Mouse (Mus musculus) liver, embryonic 16.5 days (tissue): ENCODE results near the gene Tufm. TPM values are rescaled to one million over a fixed set of nuclear protein-coding genes. Genes with fewer than 3 reads are reported as not detected.

Experiments
- ATAC-seq: fragments of 200-750 bp; cut with Nextera tagmentation; 2 replicates; pipeline ENCODE4 v1.8.0; 2017; ENCODE audit warnings: low read depth, mild to moderate bottlenecking, moderate number of reproducible peaks, moderate library complexity
- H3K27ac ChIP-seq: fragments of 300-500 bp; sonication (generic); 2 replicates; pipeline ENCODE4 v1.5.1; 2014; ENCODE audit warnings: mild to moderate bottlenecking, low read length
- H3K27me3 ChIP-seq: fragments of 300-500 bp; sonication (generic); 2 replicates; pipeline ENCODE4 v1.6.1; 2014; ENCODE audit warnings: low read depth, low read length, mixed read lengths; ENCODE audit not compliant: control insufficient read depth, insufficient read depth
- H3K36me3 ChIP-seq: fragments of 300-500 bp; sonication (generic); 2 replicates; pipeline ENCODE4 v1.6.1; 2014; ENCODE audit warnings: mild to moderate bottlenecking; ENCODE audit not compliant: control insufficient read depth, insufficient read depth
- H3K4me1 ChIP-seq: fragments of 300-500 bp; sonication (generic); 2 replicates; pipeline ENCODE4 v1.6.1; 2014; ENCODE audit warnings: low read depth, low read length, mixed read lengths; ENCODE audit not compliant: control insufficient read depth
- H3K4me2 ChIP-seq: fragments of 300-500 bp; sonication (generic); 2 replicates; pipeline ENCODE4 v1.6.1; 2014; ENCODE audit warnings: low read depth, low read length, mixed read lengths
- H3K4me3 ChIP-seq: fragments of 300-500 bp; sonication (generic); 2 replicates; pipeline ENCODE4 v1.5.1; 2014; ENCODE audit warnings: low read depth, mild to moderate bottlenecking, low read length
- H3K9ac ChIP-seq: fragments of 300-500 bp; sonication (generic); 2 replicates; pipeline ENCODE4 v1.6.1; 2014; ENCODE audit warnings: low read depth, low read length
- H3K9me3 ChIP-seq: fragments of 300-500 bp; sonication (generic); replicated peaks from 2 replicates; pipeline ENCODE4 v1.6.1; 2016; ENCODE audit warnings: low read length; ENCODE audit not compliant: control insufficient read depth
- WGBS: fragments of 180-500 bp; shearing (Covaris S2); extraction: QIAGEN DNeasy Blood & Tissue Kit; methylation state at CpG from one replicate; pipeline ENCODE4 v1.1.7; 2014; ENCODE audit not compliant: insufficient replicate concordance; 5-methylcytosine and 5-hydroxymethylcytosine counted together
- polyA plus RNA-seq: library from polyadenylated mRNA; unstranded; fragments of >200 nt; fragmentation: Nextera tagmentation; extraction: Ambion mirVana; gene quantifications from 2 replicates; pipeline ENCODE4 v1.2.1, GENCODE M21; 2015

The Tufm gene
- polyA plus RNA-seq, 1 experiment from 2014 or later, result 84.0 TPM

DNA sequence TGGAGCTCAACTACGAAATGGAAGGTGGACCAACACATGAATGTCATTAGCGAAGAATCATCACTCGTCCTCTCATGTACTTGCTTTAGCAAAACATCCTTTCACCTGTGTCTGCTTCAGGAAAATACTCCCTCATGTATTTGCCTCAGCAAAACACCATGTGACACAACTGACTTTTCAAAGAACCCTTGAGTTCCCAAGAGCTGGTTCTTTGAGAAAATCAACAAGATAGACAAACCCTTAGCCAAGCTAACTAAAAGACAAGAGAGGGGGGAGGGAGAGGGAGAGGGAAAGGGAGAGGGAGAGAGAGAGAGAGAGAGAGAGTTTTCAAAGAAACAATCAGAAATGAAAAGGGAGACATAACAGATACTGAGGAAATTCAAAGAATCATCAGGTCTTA lies 36.2 kb downstream of the Tufm start:
- no peaks in the 10 kb centered on the region for H3K27me3 ChIP-seq
- 61% methylated on average over 3 of the region's 3 CpGs for WGBS
- H3K9ac ChIP-seq, result no peak overlapping the region
- H3K36me3 ChIP-seq, result no peaks in the 10 kb centered on the region
- ATAC-seq, result no peak
- H3K4me3 ChIP-seq, result no peak overlapping the region
- no peak overlapping the region for H3K27ac ChIP-seq
- no peaks in the 10 kb centered on the region for H3K4me1 ChIP-seq
- no peak overlapping the region for H3K4me2 ChIP-seq
- H3K9me3 ChIP-seq, result no peaks in the 10 kb centered on the region

DNA sequence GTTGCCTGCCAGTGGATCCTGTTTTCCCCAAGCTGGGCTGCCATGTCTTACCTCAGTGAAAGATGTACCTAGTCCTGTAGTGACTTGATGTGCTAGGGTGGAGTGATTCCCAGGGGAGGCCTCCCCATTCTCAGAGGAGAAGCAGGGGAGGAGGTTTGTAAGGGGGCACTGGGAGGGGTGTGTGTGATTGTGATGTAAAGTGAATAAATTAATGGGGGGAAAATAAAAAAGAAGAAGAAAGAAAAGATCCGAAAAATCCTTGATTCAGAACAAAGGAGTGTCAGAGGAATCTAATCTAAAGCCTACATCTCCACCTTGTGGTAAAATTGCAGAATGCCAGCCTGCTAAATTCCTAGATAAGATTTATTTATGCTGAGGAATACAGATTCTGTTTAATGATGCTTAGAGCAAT lies 41.0 kb downstream of the Tufm start:
- H3K9ac ChIP-seq, result no peak overlapping the region
- no peak for ATAC-seq
- WGBS, result 11% methylated on average over 1 of the region's 1 CpGs

DNA sequence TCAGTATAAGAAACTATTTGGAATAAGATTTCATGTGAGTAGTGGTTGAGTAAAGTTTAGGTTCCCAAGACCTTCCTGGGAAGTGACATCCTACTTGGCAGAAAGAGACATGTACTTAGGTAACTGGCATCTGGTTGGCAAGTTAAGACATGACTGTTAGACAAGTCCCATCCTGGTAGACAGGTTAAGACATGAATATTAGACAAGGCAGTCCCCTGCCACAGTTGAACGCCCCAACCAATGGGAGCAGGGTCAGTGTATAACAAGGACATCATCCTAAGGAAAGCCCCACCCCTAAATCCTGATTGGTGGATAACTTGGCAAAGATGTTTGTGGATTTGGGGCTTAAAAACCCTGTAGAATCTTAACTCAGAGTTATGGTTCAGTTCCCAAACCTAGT lies 46.3 kb downstream of the Tufm start:
- H3K9me3 ChIP-seq, result no peaks in the 10 kb centered on the region
- H3K4me1 ChIP-seq, result no peaks in the 10 kb centered on the region
- no peak overlapping the region for H3K4me3 ChIP-seq
- ATAC-seq, result no peak
- no peaks in the 10 kb centered on the region for H3K36me3 ChIP-seq
- H3K9ac ChIP-seq, result no peak overlapping the region
- no peak overlapping the region for H3K27ac ChIP-seq
- H3K4me2 ChIP-seq, result no peak overlapping the region
- peaks cover 16% of the 10 kb centered on the region for H3K27me3 ChIP-seq
- 72% methylated on average over 1 of the region's 1 CpGs for WGBS

More for the DNA sequence above, 41.0 kb downstream of the Tufm start:
- H3K36me3 ChIP-seq, result no peaks in the 10 kb centered on the region
- no peak overlapping the region for H3K4me3 ChIP-seq
- H3K27ac ChIP-seq, result no peak overlapping the region
- H3K27me3 ChIP-seq, result no peaks in the 10 kb centered on the region
- H3K4me2 ChIP-seq, result no peak overlapping the region
- H3K4me1 ChIP-seq, result no peaks in the 10 kb centered on the region
- no peaks in the 10 kb centered on the region for H3K9me3 ChIP-seq

DNA sequence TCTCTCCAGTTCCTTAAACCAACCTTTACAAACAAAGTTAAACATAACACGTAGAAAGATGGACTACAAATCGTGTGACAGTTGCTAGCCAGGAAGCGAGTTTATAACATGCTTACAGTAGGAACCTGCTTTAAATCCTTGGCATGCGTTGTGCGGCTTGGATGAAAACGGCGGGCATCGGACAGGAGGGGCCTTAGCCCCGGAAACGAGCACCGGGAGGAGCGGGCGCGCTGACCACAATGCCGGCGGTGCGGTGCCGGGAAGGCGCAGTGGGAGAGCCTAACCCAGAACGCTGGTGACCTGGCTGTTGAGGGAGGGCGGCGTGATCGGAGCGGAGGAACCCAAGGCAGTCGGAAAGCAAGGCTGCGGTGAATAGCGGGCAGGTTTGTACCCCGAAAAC lies 48.6 kb downstream of the Tufm start:
- WGBS, result 2% methylated on average over 28 of the region's 28 CpGs
- Histone ChIP-seq H3K9ac (peak overlapping the region; percentile 37), H3K4me1 (no peaks in the 10 kb centered on the region; the same call in 1 of the 2 replicates)

DNA sequence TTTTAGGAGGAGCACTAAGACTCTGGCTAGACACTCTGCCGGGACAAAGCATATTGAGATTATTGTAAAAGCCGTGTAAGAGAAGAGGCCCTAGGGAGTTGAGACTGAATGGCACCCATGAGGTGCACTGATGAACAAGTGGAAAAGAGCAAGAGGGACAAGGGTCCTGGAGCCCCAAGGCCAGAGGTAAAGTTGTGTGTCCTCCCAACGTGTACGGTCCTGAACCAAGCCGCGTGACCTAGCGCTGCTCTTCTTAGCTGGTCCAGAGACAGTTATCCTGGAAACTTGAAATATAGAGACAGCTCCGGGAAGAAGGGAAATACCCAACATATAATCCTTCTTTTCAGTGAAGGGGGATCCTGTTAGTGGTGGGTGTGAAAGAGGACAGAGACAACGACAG lies 49.3 kb downstream of the Tufm start:
- Histone ChIP-seq H3K9me3 (no peaks in the 10 kb centered on the region), H3K4me2 (peak overlapping the region; percentile 62; the same call in 1 of the 2 replicates), H3K27ac (no peak overlapping the region), H3K27me3 (peaks cover 16% of the 10 kb centered on the region), H3K9ac (no peak overlapping the region), H3K36me3 (no peaks in the 10 kb centered on the region), H3K4me1 (no peaks in the 10 kb centered on the region; the same call in 1 of the 2 replicates), H3K4me3 (no peak overlapping the region)
- 60% methylated on average over 9 of the region's 9 CpGs for WGBS
- no peak for ATAC-seq

More for the DNA sequence above, 48.6 kb downstream of the Tufm start:
- Histone ChIP-seq H3K4me2 (peak overlapping the region; percentile 62), H3K27ac (no peak overlapping the region), H3K4me3 (peak overlapping the region; percentile 49), H3K9me3 (no peaks in the 10 kb centered on the region), H3K36me3 (no peaks in the 10 kb centered on the region), H3K27me3 (peaks cover 16% of the 10 kb centered on the region)
- 0 out of 2 replicates have a peak, but pooled peaks have one; percentile 30 for ATAC-seq

DNA sequence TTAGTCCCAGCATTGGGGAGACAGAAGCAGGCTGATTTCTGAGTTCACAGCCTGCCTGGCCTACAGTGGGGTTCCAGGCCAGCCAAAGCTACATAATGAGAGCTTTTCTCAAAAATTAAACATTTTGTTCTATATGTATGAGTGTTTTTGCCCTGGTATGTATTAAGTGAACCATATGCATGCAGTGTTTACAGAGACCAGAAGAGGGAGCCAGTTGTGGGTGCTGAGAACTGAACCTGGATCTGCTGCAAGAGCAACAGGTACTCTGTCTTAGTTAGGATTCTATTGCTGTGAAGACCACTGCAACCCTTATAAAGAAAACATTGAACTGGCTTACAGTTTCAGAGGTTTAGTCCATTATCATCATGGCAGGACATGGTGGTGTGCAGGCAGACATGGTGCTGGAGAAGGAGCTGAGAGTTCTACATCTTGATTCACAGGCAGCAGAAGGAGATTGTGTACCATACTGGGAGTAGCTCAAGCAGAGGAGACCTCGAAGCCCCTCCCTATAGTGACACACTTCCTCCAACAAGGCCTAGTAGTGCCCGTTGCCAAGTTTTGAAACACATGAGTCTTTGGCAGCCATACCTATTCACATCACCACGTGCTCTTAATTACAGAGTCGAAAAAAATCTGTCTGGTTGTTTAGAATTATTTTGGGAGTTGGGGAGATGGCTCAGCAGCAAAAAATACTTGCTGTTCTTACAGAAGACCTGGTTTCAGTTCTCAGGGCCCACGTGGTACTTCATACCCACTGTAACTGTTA lies 50.8 kb downstream of the Tufm start:
- Histone ChIP-seq H3K4me3 (no peak overlapping the region), H3K9ac (no peak overlapping the region), H3K36me3 (no peaks in the 10 kb centered on the region), H3K9me3 (no peaks in the 10 kb centered on the region), H3K27me3 (peaks cover 16% of the 10 kb centered on the region), H3K27ac (no peak overlapping the region), H3K4me1 (no peaks in the 10 kb centered on the region; the same call in 1 of the 2 replicates), H3K4me2 (no peak overlapping the region)
- ATAC-seq, result no peak
- 56% methylated on average over 5 of the region's 5 CpGs for WGBS

Other genes starting within 250 kb of the Tufm start
- 1.1 and 1.5 TPM in 2 replicates for gene Sbk1, start 214.7 kb upstream of the Tufm start, polyA plus RNA-seq
- gene Lat, start 117.8 kb upstream of the Tufm start, polyA plus RNA-seq, result 5.4 and 6.3 TPM in 2 replicates
- gene Spns1, start 109.9 kb upstream of the Tufm start, polyA plus RNA-seq, result 16.1 and 18.3 TPM in 2 replicates
- 1.7 and 1.9 TPM in 2 replicates for gene Nfatc2ip, start 90.6 kb upstream of the Tufm start, polyA plus RNA-seq
- gene Cd19, start 72.5 kb upstream of the Tufm start, polyA plus RNA-seq, result 3.6 and 4.7 TPM in 2 replicates
- 6.0 and 6.3 TPM in 2 replicates for gene Rabep2, start 58.6 kb upstream of the Tufm start, polyA plus RNA-seq
- gene Atp2a1, start 24.3 kb upstream of the Tufm start, polyA plus RNA-seq, result 8.7 and 22.0 TPM in 2 replicates
- 14.2 and 14.5 TPM in 2 replicates for gene Sh2b1, start 11.9 kb upstream of the Tufm start, polyA plus RNA-seq
- 21.6 and 24.5 TPM in 2 replicates for gene Atxn2l, start 16.1 kb downstream of the Tufm start, polyA plus RNA-seq
- gene Eif3c, start 79.0 kb downstream of the Tufm start, polyA plus RNA-seq, result 87.8 and 93.1 TPM in 2 replicates
- 2.3 and 2.4 TPM in 2 replicates for gene Apobr, start 97.6 kb downstream of the Tufm start, polyA plus RNA-seq
- gene Cln3, start 98.5 kb downstream of the Tufm start, polyA plus RNA-seq, result 11.7 and 11.9 TPM in 2 replicates
- gene Il27, start 107.6 kb downstream of the Tufm start, polyA plus RNA-seq, result 0.09 and 0.27 TPM in 2 replicates
- 4.2 and 5.8 TPM in 2 replicates for gene Nupr1, start 143.5 kb downstream of the Tufm start, polyA plus RNA-seq
- gene Sgf29, start 161.9 kb downstream of the Tufm start, polyA plus RNA-seq, result 20.8 and 28.6 TPM in 2 replicates
- 69.5 and 88.7 TPM in 2 replicates for gene Sult1a1, start 189.1 kb downstream of the Tufm start, polyA plus RNA-seq
- gene Bola2, start 208.0 kb downstream of the Tufm start, polyA plus RNA-seq, result 72.6 and 78.4 TPM in 2 replicates
- 2.4 and 2.8 TPM in 2 replicates for gene Slx1b, start 208.4 kb downstream of the Tufm start, polyA plus RNA-seq
- gene Coro1a, start 220.4 kb downstream of the Tufm start, polyA plus RNA-seq, result 98.9 and 105 TPM in 2 replicates